Mouse (Mus musculus) kidney, embryonic 14.5 days (tissue): ENCODE results near the gene Tenm3. TPM values are rescaled to one million over a fixed set of nuclear protein-coding genes. Genes with fewer than 3 reads are reported as not detected.
A peak's percentile ranks its signal among the peaks of the same experiment; 100 is the strongest.

Experiments
- ATAC-seq: fragments of 200-750 bp; cut with Nextera tagmentation; 2 replicates; pipeline ENCODE4 v1.8.0; 2017; ENCODE audit warnings: moderate number of reproducible peaks, mild to moderate bottlenecking, moderate TSS enrichment, moderate library complexity; ENCODE audit not compliant: low FRiP score, low TSS enrichment
- H3K27ac ChIP-seq: fragments of 300-500 bp; sonication (generic); 2 replicates; pipeline ENCODE4 v1.5.1; 2014; ENCODE audit warnings: low read depth, mild to moderate bottlenecking, low read length, moderate library complexity, mixed read lengths
- H3K27me3 ChIP-seq: fragments of 300-500 bp; sonication (generic); 2 replicates; pipeline ENCODE4 v1.6.1; 2014; ENCODE audit warnings: mild to moderate bottlenecking, low read length; ENCODE audit not compliant: control insufficient read depth, insufficient read depth
- H3K36me3 ChIP-seq: fragments of 300-500 bp; sonication (generic); 2 replicates; pipeline ENCODE4 v1.6.1; 2014; ENCODE audit warnings: low read length, mixed read lengths; ENCODE audit not compliant: control insufficient read depth, insufficient read depth
- H3K4me1 ChIP-seq: fragments of 300-500 bp; sonication (generic); 2 replicates; pipeline ENCODE4 v1.6.1; 2014; ENCODE audit warnings: low read length, mixed read lengths; ENCODE audit not compliant: control insufficient read depth, insufficient read depth
- H3K4me2 ChIP-seq: fragments of 300-500 bp; sonication (generic); replicated peaks from 2 replicates; pipeline ENCODE4 v1.6.1; 2014; ENCODE audit warnings: low read depth, mild to moderate bottlenecking, low read length
- H3K4me3 ChIP-seq: fragments of 300-500 bp; sonication (generic); 2 replicates; pipeline ENCODE4 v1.5.1; 2014; ENCODE audit warnings: mild to moderate bottlenecking, low read length
- H3K9ac ChIP-seq: fragments of 300-500 bp; sonication (generic); 2 replicates; pipeline ENCODE4 v1.6.1; 2014; ENCODE audit warnings: low read depth, mild to moderate bottlenecking, low read length, moderate library complexity
- H3K9me3 ChIP-seq: fragments of 300-500 bp; sonication (generic); 2 replicates; pipeline ENCODE4 v1.6.1; 2016; ENCODE audit warnings: low read length; ENCODE audit not compliant: control insufficient read depth
- WGBS: fragments of 180-500 bp; shearing (Covaris S2); extraction: QIAGEN DNeasy Blood & Tissue Kit; methylation state at CpG from one replicate; pipeline ENCODE4 v1.1.7; 2014; 5-methylcytosine and 5-hydroxymethylcytosine counted together
- polyA plus RNA-seq: library from polyadenylated mRNA; unstranded; fragments of >200 nt; fragmentation: Nextera tagmentation; extraction: Ambion mirVana; gene quantifications from 2 replicates; pipeline ENCODE4 v1.2.1, GENCODE M21; 2014

Tenm3 gene
- polyA plus RNA-seq, 1 experiment from 2014 or later, result 34.4 TPM

DNA sequence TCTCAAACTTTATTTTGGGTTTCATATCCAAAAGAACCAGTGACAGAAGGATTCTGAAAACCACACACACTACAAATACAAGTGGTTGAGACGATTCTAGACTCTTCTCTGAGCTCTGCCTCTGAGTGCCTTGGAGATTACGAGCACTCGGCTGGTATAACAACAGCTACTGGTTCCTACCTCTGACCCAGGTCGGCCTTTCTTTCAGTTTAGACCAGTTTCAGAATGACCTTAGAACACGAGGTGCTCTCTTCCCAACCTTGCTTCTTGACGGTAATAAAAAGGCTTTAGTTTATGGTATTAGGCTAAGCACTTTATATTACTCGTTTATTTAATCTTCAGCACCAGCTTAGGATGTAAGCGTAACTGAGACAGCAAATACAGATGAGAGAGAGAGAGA, 528.1 kb downstream of the Tenm3 start:
- Histone ChIP-seq H3K36me3 (no peaks in the 10 kb centered on the region), H3K9ac (no peak overlapping the region), H3K4me2 (no peak overlapping the region), H3K4me1 (no peaks in the 10 kb centered on the region), H3K27ac (no peak overlapping the region), H3K4me3 (no peak overlapping the region), H3K9me3 (no peaks in the 10 kb centered on the region), H3K27me3 (no peaks in the 10 kb centered on the region)
- no peak for ATAC-seq
- WGBS, result 74% methylated on average over 8 of the region's 8 CpGs

DNA sequence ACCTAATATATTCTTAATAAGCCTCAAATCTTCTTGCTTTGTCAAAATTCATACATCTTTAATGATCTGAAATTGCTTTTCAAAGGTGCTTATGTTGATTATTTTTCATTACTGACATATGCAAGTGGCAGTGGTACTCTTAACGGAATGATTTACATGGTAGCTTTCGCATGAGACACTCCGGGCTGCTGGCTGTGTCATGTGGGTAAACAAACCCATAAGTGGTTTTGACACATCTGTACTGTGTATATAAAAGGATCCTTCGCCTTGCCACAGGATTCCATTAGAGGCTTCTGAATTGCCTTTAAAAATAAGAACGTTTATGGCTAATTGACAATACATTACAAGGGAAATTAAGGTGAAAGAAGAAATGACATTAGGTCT, 529.8 kb downstream of the Tenm3 start:
- no peak for ATAC-seq
- H3K4me3 ChIP-seq, result no peak overlapping the region
- no peaks in the 10 kb centered on the region for H3K9me3 ChIP-seq
- no peak overlapping the region for H3K4me2 ChIP-seq
- no peak overlapping the region for H3K9ac ChIP-seq
- H3K4me1 ChIP-seq, result no peaks in the 10 kb centered on the region
- H3K27ac ChIP-seq, result no peak overlapping the region
- WGBS, result 76% methylated on average over 5 of the region's 5 CpGs
- no peaks in the 10 kb centered on the region for H3K36me3 ChIP-seq
- no peaks in the 10 kb centered on the region for H3K27me3 ChIP-seq

DNA sequence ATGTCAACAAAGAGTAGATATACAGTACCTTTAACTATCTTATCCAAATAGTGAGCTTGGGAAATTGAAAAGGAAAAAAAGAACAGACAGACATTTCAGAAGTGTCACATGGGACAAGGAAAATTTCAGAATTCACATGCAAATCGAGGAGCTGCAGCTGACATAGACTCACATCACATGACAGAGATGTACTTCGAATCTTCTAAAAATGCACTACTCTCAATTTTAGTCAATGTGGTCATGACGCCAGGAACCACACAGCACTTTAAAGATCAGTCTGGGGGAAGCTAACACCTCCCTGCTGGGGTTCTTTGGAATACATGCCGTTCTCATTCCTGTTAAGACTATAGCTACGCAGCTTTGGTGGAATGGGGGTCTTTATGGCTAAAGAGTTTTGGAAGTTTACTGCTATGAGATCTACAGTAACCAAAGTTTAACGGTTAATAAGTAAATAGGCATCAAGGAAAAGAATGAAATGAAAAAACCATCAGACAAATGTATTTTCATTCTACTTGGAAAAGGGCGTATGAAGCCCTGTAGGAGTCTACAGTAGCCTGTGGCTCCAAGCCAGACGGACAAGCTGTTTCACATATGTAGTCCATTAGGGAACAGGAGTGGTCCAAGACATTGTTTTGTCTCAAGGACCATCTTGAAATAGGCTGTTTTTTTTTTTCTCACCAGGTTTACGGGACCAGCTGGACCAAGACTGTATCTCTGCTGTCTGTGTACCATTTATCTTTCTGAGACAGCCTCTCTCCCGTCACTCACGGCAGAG, 530.4 kb downstream of the Tenm3 start:
- H3K36me3 ChIP-seq, result no peaks in the 10 kb centered on the region
- ATAC-seq, result no peak
- no peak overlapping the region for H3K27ac ChIP-seq
- no peaks in the 10 kb centered on the region for H3K4me1 ChIP-seq
- no peaks in the 10 kb centered on the region for H3K9me3 ChIP-seq
- no peak overlapping the region for H3K4me2 ChIP-seq
- H3K4me3 ChIP-seq, result no peak overlapping the region
- no peak overlapping the region for H3K9ac ChIP-seq
- H3K27me3 ChIP-seq, result no peaks in the 10 kb centered on the region
- WGBS, result 80% methylated on average over 11 of the region's 11 CpGs

DNA sequence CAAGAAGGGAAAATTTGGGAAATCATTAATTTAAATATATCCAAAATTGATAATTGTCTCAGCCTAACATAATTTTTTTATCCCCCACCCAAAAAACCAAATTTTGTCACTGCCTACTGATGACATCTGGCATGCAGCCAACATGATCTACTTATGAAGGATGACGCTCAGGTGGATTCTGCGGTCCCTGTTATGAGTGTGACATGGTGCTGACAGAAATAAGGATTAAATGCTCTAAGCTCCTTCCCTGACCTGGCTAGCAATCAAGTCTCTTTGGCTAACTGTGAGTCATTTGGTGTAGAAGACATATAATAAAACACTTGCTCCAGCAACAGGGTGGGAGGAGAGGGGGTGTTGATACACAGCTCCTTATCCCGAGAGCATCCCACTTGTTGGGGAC, 532.0 kb downstream of the Tenm3 start:
- H3K4me1 ChIP-seq, result no peaks in the 10 kb centered on the region
- no peaks in the 10 kb centered on the region for H3K27me3 ChIP-seq
- no peak for ATAC-seq
- no peak overlapping the region for H3K27ac ChIP-seq
- no peak overlapping the region for H3K9ac ChIP-seq
- H3K9me3 ChIP-seq, result no peaks in the 10 kb centered on the region
- H3K4me2 ChIP-seq, result no peak overlapping the region
- WGBS, result 88% methylated on average over 3 of the region's 3 CpGs
- no peaks in the 10 kb centered on the region for H3K36me3 ChIP-seq
- H3K4me3 ChIP-seq, result no peak overlapping the region

GRCm38 (mm10) chr8:48310240-48310849, 533.4 kb downstream of the Tenm3 start:
- 72% methylated on average over 10 of the region's 10 CpGs for WGBS
- Histone ChIP-seq H3K27ac (no peak overlapping the region), H3K4me2 (no peak overlapping the region), H3K36me3 (no peaks in the 10 kb centered on the region), H3K9ac (no peak overlapping the region), H3K4me1 (no peaks in the 10 kb centered on the region), H3K4me3 (no peak overlapping the region), H3K9me3 (no peaks in the 10 kb centered on the region), H3K27me3 (no peaks in the 10 kb centered on the region)
- ATAC-seq, result no peak

- no peaks in the 10 kb centered on the region for H3K27me3 ChIP-seq
- peak; percentile 72; the same call in 1 of the 2 replicates for ATAC-seq
- no peak overlapping the region for H3K4me2 ChIP-seq
- no peaks in the 10 kb centered on the region for H3K4me1 ChIP-seq
- no peak overlapping the region for H3K4me3 ChIP-seq
- H3K36me3 ChIP-seq, result no peaks in the 10 kb centered on the region
- no peak overlapping the region for H3K9ac ChIP-seq
- H3K9me3 ChIP-seq, result no peaks in the 10 kb centered on the region
- WGBS, result 66% methylated on average over 16 of the region's 16 CpGs
- H3K27ac ChIP-seq, result no peak overlapping the region
These were observed 534.4 kb downstream of the Tenm3 start for GRCm38 (mm10) chr8:48309191-48309987.

- no peak overlapping the region for H3K4me2 ChIP-seq
- 45% methylated on average over 7 of the region's 7 CpGs for WGBS
These were observed 539.5 kb downstream of the Tenm3 start for GRCm38 (mm10) chr8:48304224-48304623.

DNA sequence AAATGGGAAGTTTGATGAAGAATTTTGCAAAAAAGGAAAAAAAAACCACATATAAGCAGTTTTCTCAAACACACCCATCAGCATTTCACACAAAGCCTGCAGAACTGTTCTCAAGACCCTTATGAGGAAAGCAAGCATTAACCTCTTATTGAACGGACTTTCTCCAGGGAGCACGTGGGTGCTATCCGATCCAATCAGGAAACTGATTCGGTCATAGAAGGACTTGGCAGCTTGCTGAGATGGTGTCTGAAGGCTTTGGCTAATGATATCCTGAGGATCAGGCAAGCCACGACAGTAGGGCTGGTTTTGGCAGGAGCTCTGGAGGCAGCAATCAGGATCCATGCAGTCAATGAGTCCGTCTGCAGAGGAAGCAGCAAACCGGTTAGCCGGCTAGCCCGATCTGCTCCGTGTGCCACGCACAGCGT, 543.1 kb downstream of the Tenm3 start:
- Histone ChIP-seq H3K4me3 (no peak overlapping the region), H3K27ac (no peak overlapping the region)

More at GRCm38 (mm10) chr8:48304224-48304623, 539.5 kb downstream of the Tenm3 start:
- Histone ChIP-seq H3K4me1 (peaks cover 5% of the 10 kb centered on the region), H3K27me3 (no peaks in the 10 kb centered on the region), H3K27ac (no peak overlapping the region), H3K9me3 (no peaks in the 10 kb centered on the region), H3K9ac (no peak overlapping the region), H3K36me3 (no peaks in the 10 kb centered on the region), H3K4me3 (no peak overlapping the region)
- no peak for ATAC-seq

More for the DNA sequence above, 543.1 kb downstream of the Tenm3 start:
- peaks cover 5% of the 10 kb centered on the region for H3K4me1 ChIP-seq
- 66% methylated on average over 12 of the region's 12 CpGs for WGBS
- H3K27me3 ChIP-seq, result no peaks in the 10 kb centered on the region
- ATAC-seq, result peak; percentile 38; the same call in 1 of the 2 replicates
- H3K36me3 ChIP-seq, result peaks cover 14% of the 10 kb centered on the region; the same call in 1 of the 2 replicates
- no peaks in the 10 kb centered on the region for H3K9me3 ChIP-seq
- H3K9ac ChIP-seq, result no peak overlapping the region
- no peak overlapping the region for H3K4me2 ChIP-seq
